Mouse (Mus musculus): ENCODE results near the gene Fgfr2.

DNA sequence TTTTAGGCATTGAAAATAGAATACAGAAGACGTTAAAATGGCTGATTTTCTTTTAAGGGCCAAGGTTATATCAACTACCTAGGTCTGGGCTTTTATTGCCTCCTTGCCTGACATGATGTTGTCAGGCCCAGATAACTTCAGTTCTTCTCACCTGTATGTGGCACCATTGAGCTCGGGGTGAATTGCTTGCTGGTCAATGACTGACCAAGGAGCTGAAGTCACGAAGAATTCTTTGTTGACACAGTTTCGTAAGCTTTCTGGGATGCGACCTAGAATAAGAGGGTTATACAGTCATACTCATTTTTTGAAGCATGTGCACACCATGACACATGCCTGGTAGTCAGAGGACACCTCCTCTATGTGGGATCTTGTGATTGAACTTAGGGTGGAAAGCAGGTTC lies 133.3 kb downstream of the Fgfr2 start:
- TF ChIP-seq CTCF (IDR thresholded peaks at IDR 0.05; ENCODE audit: borderline replicate concordance, insufficient read depth, low read length) (no peak), POLR2A (IDR thresholded peaks at IDR 0.05; ENCODE audit: low read depth, low read length) (no peak)
